Mouse (Mus musculus) layer of hippocampus, adult 9-10 months (tissue): ENCODE data around the gene Mamdc2.

ENCODE experiments used
- DNase-seq: peaks from one replicate; pipeline ENCODE4 v3.0.0; 2022; ENCODE audit warnings: low spot score

Mamdc2 gene

DNA sequence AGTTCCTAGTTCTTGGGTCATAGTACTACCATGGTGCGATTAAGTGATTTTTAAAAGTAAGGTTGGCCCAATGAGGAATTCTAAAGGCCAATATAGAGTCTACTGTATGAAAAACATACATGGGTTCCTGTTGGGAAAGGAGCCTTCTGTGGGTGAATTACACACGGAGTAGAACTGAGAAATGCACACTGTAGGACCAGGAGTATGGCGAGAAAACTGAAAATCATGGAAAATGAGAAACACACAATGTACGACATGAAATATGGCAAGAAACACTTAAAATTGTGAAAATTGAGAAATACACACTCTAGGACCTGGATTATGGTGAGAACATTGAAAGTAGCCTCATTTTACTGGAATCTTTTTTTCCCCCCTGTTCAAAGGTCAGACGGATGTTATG, 91.0 kb downstream of the Mamdc2 start:
- no peak for DNase-seq

- no peak for DNase-seq
These were observed 93.5 kb downstream of the Mamdc2 start for GRCm38 (mm10) chr19:23354738-23355137.

- no peak for DNase-seq
These were observed 94.3 kb downstream of the Mamdc2 start for GRCm38 (mm10) chr19:23353881-23354401.

- DNase-seq, result no peak
These were observed 95.1 kb downstream of the Mamdc2 start for GRCm38 (mm10) chr19:23353161-23353560.

DNA sequence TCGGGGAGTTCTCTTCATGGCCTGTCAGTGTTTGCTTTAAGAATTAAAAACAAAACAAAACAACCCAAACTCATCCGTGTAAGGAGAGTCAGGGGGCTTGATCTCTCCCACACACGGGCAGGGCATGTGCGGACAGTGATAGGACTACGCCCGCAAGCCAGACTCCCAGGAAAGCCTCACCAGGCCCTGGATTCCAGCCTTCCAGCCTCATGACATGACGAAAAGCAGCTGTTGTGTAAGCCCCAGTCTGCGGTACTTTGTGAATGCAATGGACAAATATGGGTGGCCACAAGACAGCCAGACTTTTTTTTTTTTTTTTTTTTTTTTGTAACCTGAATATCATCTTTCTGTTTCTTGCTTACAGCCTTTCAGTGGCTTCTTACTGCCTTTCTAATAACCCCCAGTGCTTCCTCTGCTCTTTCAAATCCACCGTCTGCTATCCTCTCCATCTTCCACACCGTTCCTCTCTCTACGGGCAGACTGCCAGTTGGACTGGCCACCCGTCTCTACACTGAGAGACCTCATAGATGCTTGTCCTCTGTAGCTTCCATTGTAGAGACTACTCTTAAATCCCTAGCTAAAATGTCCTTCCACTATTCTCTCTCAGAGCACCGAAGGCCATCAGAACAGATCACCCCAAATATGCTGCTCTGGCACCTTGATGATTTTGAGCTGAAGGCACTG, 96.3 kb downstream of the Mamdc2 start:
- no peak for DNase-seq

DNA sequence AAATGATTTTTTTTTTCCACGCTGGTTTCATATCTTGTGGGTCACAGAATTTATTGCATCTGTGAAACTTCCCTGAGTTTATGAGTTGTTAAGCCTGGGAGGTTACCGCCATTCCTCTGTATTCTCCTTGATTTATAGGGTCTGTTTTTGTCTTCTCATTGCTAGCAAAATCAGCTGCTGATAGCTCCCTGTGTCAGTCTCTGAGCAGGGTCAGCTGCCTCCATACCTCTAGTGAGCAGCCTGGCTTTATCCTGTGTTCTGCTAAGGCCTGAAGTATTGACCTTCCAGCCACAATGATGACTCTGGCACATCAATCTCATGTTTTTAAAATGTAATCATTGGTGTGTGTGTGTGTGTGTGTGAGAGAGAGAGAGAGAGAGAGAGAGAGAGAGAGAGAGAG, 98.3 kb downstream of the Mamdc2 start:
- no peak for DNase-seq

GRCm38 (mm10) chr19:23342782-23343181, 105.5 kb downstream of the Mamdc2 start:
- DNase-seq, result no peak

DNA sequence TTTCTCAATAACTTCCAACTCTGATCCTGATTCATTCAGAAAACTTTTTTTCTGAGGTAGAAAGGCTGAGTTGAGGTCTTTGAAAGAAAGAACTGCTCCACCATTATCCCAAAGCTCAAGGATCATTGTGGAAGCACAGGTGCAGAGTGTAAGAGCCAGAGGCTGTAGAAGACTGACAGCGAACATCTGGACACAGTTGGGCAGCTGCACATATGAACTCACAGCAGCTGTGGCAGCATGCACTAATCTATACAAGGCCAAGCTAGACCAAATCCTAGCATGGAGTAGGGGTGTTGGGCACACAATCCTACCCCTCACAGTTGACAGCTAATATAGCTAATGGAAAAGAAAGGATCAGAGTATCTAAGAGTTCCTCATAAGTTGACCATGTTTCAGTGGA, 115.4 kb downstream of the Mamdc2 start:
- DNase-seq, result no peak

- no peak for DNase-seq
These were observed 117.4 kb downstream of the Mamdc2 start for GRCm38 (mm10) chr19:23330842-23331241.

DNA sequence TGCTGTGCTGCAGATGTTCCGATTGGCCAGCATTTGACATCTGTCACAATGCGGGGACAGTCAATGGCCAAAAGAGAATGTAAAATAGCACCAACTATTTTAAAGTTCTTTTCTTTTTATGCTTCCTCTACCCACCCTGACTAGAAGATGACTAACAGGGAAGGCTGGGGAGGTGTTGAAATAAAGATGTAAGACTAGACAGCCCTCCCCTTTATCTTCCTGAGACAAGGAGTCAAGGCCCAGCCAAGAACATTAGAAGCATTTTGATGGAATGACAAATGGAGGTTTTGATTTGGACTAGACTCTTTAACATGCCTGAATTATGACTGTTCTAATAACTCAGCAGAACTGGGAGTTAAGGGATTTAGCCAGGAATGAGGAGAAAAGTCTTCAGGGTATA, 118.9 kb downstream of the Mamdc2 start:
- DNase-seq, result no peak

DNA sequence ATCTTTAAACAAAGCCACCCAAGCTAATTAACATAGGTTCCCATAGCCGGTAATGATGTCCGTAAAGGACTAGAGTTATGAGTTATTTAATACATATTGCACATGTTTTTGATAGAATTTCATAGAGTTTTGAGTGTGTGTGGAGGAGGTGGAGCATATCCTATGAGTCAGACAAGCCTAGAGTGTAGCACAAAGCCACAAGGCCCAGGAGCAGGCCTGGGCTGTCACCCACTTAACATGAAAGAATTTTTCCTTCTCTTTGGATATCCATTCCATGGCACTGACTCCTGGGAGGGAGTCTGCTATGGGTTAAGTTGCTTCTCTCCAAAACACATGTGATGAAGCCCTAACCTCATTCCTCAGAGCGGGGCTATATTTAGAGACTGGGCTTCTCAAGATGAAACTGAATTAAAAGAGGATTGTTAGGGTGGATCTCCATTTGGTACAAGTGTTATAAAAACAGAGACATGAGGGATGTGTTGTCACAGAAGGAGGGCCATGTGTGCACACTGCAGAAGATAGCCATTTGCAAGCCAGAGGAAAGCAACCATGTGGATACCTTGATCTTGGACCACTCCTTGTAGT, 121.1 kb downstream of the Mamdc2 start:
- DNase-seq, result no peak

DNA sequence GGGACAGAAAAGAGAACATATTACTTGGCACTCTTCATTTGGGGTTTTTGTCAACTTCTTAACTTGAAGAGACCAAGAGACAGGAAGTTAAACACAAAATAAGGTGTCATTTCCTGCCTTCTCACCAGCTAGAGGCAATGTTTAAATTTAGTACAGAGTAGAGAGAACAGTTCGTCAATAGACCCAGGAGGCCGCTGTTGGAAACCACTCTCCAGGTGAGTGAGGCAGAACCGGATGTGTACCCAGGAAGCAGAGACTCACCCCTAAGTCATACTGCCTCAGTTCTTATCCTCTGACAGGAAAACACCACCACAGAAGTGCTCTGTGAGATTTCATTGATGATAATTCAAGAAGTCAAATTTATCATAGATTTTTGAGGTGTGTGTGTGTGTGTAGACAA, 125.1 kb downstream of the Mamdc2 start:
- DNase-seq, result no peak

GRCm38 (mm10) chr19:23317989-23318358, 130.3 kb downstream of the Mamdc2 start:
- DNase-seq, result no peak

GRCm38 (mm10) chr19:23317295-23317988, 130.8 kb downstream of the Mamdc2 start:
- no peak for DNase-seq

GRCm38 (mm10) chr19:23316851-23317250, 131.4 kb downstream of the Mamdc2 start:
- DNase-seq, result no peak

DNA sequence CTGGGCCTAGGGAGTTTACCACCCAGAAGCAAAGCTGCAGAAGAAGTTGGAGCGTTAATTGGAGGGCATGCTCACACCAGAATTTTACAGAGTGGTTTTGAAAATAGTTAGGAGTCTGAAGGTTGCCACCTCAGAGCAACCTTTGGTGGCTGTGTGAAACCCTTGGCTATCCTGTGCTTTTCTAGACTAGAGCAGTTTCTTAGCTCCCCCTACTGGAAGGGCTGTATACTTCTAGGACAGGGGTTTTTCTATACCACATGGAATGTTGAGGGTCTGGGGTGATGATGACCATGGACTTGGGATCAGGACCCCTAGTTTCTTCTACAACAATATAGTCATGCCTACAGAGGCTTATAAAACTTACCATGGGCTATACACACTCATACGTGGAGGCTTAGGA, 138.3 kb downstream of the Mamdc2 start:
- no peak for DNase-seq

DNA sequence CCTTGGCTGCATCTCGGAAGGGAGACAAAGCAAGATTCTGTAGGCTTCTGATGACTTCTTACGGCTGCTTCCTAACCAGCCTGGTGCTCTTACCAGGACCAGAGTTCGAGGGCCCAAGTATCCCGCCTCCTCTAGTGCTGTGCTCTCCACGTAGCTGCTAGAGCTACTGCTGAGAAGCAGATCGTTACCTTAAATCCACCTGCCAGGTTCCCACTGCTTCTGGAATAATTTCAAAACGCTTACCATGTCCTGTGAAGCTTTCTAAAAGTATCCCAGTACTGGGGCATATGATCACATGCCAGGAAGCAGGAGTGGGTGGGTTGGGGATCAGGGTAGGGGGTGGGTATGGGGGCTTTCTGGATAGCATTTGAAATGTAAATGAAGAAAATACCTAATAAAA, 141.6 kb downstream of the Mamdc2 start:
- DNase-seq, result no peak

GRCm38 (mm10) chr19:23299987-23300386, 148.3 kb downstream of the Mamdc2 start:
- DNase-seq, result no peak

DNA sequence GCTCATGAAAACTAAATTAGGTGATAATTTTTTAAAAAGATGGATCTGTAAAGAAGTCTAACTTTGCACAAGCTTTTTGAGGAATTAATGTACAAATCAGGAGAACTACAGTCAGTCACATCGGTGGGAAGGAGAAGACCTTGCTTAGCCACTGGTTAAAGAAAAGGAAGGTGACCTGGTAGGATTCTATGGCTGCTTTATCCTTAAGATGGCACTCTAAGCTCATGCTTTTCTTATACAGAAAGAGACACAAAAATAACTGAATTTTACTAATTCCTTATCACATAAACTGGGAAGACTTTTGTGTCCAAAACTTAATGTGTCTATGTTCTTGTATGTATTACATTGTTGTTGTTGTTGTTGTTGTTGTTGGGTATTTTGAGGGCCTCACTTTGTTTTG, 149.3 kb downstream of the Mamdc2 start:
- no peak for DNase-seq

- no peak for DNase-seq
These were observed 151.1 kb downstream of the Mamdc2 start for GRCm38 (mm10) chr19:23297191-23297590.

DNA sequence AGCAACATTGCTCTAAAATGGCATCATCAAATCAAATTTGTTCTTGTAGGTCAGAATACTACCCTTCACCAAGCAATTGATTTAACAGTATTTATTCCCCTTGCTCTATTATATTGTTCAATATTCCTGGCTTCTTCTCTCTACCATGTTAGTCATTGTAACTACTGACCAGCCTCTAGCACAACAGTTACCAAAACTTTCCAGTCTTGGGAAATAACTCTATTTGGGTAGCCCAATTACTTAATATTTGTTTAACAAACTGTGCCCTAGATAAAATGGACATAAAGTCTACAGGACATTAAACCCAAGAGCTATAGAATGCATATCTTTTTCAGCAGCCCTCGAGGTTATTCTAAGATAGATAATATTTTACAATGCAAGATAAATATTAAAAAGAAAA, 159.0 kb downstream of the Mamdc2 start:
- DNase-seq, result no peak

DNA sequence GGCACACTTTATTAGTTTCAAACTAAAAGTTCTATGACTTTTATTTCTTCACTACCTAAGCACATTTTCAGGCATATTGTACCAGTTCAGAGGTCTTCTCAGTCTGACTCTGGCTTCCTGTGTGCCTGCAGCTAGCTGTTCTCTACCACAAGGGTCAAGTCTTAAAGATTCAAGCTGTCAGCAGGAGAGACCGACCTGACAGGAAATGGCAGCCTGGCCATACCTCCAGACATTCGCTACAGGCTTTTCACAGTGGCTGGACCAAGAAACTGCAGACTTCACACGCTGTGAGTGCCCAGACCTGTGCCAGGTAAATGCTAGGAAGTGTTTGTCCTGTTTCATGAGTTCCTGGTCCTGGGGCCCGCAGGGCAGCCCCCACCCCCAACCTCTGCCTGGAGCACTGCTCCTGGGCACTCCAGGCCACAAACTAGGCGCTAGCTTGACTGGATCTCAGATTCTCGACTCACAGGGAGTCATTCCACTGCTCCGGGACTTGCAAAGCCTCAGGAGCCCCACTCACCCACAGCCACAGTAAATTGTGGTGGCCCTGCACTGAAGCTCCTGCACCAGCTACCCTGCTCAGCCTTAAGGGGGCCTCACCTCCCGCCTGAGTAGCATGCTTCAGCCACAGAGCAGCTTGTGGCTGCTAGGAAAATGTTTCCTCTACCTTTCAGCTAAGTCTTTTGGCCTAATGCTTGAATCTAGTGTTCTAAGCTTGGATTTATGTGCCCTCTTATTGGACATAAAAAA, 166.2 kb downstream of the Mamdc2 start:
- no peak for DNase-seq
